Mouse (Mus musculus): ENCODE results near the gene Fuca1.

Fuca1 gene

GRCm38 (mm10) chr4:135920304-135921241 is at the start of gene Fuca1:
TSS of gene Fuca1 (plus strand) at chr4:135920735.
- peak; percentile 99 for DNase-seq (ENCODE audit: low read depth)

DNA sequence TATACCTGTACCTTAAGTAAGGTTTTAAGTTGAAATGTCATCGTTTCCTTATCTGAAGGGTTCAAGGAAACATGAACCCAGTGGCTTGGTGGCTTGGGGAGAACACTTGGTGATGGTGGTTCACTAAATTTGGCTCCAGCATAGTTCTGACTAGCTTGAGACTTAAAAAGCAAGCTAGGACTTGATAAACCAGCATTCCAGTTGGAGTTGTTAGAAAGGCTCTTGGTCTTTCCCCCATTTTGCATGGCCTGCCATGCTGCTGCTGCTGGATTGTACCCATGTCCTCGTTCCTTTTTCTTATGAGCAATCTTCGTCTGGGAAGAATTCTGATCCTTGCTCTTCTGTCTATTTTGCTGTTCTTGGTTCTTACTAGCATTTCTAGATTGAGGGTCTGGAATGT is 48.5 kb upstream of the Fuca1 start:
- DNase-seq (ENCODE audit: low read depth): peak; percentile 44

GRCm38 (mm10) chr4:135872589-135873391 is 47.7 kb upstream of the Fuca1 start:
- no peak for DNase-seq (ENCODE audit: low read depth)

- peak; percentile 95 for DNase-seq (ENCODE audit: low read depth)
Observed at GRCm38 (mm10) chr4:135873526-135874202, 46.9 kb upstream of the Fuca1 start, which contains the start of gene Pnrc2. TSS of gene Pnrc2 (minus strand) at chr4:135873850.

DNA sequence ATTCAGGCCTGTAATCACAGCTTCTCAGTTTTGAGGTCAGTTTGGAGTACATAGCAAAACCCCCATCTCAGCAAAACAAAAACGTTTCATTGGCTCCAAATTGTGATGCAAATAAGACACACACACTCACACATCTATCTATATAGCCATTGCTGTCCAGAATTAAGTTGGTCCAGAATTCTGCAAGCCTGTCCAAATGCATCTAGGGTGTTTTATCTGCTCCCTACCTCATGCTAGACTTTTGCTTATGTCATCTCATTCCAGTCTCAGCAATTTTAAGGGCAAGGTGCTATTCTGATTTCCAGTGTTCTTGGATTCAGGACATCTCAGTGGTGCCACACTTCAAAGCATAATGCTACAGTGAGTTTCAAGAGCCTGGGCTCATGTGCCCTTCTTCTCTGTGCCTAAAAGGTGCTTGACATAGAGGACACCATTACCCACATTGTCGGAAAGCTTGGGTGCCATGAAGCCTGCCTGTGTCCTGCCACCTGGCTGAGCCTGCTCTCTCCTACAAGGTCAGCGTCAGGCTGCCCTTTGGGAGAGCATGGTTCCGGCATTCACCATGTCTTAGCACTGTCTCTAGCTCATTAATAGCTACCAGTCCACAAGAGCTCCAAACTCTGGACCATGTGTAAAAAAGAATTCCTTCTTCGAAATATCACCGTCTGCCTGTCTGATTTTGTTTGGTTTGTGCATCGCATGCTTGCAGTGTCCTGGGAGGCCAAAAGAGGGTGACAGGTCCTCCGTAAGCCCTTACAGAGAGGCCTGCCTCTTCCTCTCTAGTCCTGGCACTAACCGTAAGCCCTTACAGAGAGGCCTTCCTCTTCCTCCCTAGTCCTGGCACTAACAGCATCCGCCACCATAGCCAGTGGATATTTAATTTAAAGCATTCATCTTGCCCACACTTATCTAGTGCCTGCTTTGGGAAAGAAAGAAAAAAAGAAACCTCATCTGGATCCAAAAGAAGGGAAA is 45.7 kb upstream of the Fuca1 start:
- DNase-seq (ENCODE audit: low read depth): peak; percentile 48

DNA sequence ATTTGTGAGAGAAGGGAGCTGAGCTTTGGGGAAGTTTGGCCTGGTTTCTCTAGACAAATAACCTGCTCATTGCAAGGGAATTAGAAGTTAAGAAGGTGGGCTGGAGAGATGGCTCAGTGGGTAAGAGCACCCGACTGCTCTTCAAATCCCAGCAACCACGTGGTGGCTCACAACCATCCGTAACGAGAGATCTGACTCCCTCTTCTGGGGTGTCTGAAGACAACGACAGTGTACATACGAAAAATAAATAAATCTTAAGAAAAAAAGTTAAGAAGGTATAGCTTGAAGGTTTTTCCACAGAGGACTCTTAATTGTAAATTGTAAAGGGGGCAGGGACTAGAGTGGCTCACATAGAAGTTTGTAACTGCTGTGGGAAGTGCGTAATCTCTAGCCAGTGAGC is 45.0 kb upstream of the Fuca1 start:
- DNase-seq (ENCODE audit: low read depth): peak; percentile 63

DNA sequence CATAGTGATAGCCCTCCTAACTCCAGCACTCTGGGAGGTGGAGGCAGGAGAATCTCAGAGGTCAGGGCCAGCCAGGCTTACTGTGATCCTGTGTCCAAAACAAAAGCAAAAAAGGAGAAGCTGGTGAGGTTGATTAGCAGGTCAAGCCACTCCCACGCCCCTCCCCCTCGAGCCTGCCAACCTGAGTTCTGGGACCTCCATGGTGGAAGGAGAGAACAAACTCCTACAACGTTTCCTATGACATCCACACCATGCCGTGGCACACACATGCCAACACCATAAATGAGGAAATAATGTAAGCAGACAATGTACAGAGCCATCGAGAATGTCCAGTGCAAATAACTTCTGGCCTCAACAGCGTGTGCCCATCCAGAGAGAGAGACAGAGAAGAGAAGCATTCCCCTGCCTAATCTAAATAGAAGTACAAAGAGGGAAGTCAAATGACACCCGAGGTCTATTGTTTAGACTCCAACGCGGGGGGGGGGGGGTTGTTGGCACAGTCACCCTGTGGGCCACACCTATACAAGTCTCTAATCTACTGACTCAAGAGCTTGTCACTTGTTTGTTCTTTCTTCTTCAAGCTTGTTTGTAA is 44.4 kb upstream of the Fuca1 start:
- no peak for DNase-seq (ENCODE audit: low read depth)

- peak; percentile 98 for DNase-seq (ENCODE audit: low read depth)
Observed at GRCm38 (mm10) chr4:135876583-135877020, 43.9 kb upstream of the Fuca1 start.

- peak; percentile 37 for DNase-seq (ENCODE audit: low read depth)
Observed at GRCm38 (mm10) chr4:135877742-135878141, 42.8 kb upstream of the Fuca1 start.

DNA sequence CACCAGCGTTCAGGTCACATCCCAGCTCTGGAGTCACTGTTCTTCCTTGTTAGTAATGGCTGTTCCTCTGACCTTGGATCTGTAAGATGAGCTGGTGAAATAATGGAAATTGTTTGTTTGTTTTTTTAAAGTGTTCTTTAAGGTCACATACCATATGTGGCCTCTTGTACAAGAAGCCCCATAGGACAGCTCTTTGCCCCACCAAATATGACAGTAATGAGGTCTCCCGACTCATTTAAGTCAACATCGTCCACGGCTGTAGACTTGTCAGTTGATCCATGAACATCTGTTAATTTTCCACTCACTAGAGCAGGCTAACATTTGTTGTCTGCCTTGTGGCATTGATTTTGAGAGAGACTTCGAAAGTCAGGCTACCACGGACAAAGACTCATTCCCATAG is 41.5 kb upstream of the Fuca1 start:
- DNase-seq (ENCODE audit: low read depth): no peak

- no peak for DNase-seq (ENCODE audit: low read depth)
Observed at GRCm38 (mm10) chr4:135880018-135880417, 40.5 kb upstream of the Fuca1 start.

DNA sequence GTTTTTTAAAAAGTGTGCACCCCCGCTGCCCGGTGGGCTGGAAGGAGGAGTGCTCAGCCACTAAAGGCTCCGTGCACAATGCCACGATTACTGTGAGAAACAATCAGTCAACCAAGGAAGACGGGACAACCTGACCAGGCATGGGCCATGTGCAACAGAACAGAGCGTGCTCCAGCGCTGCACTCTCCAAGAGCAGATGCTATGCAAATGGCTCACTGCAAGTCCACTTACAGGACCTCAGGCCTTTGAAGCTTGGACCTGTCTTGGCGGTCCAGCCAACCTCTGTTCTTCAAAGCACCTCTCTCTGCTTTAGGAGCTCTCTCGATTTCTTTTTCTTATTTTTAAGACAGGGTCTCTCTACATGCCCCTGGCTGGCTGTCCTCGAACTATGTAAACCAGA is 40.0 kb upstream of the Fuca1 start:
- DNase-seq (ENCODE audit: low read depth): no peak

DNA sequence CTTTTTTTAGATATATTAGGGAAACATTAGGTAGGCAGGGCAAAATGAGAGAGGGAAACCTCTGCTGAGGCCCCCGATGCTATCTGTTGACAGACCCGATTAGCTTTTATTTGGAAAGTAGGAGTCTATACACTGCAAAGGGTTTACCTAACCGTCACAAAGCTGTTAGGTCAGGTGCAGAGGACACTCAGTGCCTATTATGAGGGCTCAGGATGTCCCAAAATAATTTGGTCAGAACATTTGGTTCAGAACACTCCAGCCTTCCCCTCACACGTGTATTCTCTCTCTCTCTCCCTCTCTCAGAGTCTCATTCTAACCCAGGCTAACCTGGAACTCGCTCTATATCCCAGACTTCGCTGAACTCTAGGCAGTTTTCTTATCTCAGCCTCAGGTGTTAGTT is 38.5 kb upstream of the Fuca1 start:
- no peak for DNase-seq (ENCODE audit: low read depth)

DNA sequence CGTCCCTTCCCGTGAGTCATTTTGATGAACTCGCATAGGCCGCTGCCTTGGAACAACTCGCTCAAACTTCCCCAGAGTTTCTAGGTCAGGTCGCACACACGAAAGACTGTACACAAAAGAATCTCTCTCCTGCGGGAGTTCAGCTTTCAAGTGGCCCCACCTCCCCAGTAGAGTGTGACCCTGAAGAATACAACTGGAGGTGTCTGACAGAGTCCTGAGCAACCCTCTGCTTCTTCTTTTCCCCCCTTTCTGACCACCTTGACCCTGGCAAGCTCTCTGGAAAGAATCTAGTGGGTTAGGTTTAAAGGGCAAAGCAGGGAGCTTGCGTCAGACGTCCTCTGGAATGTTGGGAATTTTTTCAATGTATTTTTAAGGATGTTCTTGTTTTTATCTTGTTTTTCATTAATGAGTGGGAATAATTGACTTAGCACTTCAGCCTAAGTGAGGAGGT is 37.1 kb upstream of the Fuca1 start:
- DNase-seq (ENCODE audit: low read depth): peak; percentile 36

DNA sequence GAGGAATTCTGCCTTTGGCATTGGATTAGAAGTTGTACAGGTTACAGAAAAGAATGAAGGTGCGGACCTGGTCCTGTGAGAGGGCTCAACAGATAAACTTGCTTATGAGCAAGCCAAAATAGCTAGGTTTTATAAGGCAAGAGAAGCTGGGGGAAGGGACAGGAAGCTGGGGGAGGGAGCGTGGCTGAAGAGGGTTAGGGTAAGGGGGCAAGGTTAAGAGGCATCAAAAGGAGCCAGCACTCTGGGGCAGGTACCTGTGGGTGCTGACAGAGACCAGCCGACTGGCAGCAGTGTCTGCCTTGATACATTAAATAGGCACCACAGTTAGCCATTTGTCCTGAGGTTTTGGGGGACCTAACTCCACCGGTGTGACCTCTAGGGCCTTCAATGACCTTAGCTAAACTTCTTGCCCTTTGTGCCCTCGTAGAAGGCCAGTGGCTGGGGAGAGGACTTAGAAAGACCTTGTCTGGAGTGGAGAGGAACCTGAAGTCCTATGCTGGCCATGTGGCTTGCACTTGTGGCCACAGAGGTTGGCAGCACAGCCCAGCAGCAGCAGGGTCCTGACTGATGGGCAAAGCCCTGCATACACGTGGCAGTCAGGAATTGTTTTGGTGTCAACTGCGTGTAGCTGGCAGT is 36.5 kb upstream of the Fuca1 start:
- DNase-seq (ENCODE audit: low read depth): peak; percentile 55

GRCm38 (mm10) chr4:135884531-135884930 is 36.0 kb upstream of the Fuca1 start:
- DNase-seq (ENCODE audit: low read depth): no peak

- DNase-seq (ENCODE audit: low read depth): no peak
Observed at GRCm38 (mm10) chr4:135885676-135886075, 34.9 kb upstream of the Fuca1 start.

GRCm38 (mm10) chr4:135886184-135886583 is 34.4 kb upstream of the Fuca1 start:
- DNase-seq (ENCODE audit: low read depth): no peak

- DNase-seq (ENCODE audit: low read depth): no peak
Observed at GRCm38 (mm10) chr4:135888448-135889057, 32.0 kb upstream of the Fuca1 start.
